Mouse (Mus musculus) C2C12 (cell line): ENCODE measurements around the gene Gas8. TPM values are rescaled to one million over a fixed set of nuclear protein-coding genes. Genes with fewer than 3 reads are reported as not detected.
"Not testable (repeated sequence)": the region's sequence is repeated elsewhere in the genome, so short reads cannot be mapped to it uniquely, and the experiment has no call there.

ENCODE experiments used
- H3K27me3 ChIP-seq: one replicate; pipeline ENCODE4 v1.6.1; 2011; ENCODE audit not compliant: control insufficient read depth, insufficient read depth, insufficient read length
- H3K36me3 ChIP-seq: one replicate; pipeline ENCODE4 v1.6.1; 2011; ENCODE audit not compliant: control insufficient read depth, insufficient read depth
- H3K4me3 ChIP-seq: one replicate; pipeline ENCODE4 v1.5.1; 2011; ENCODE audit warnings: mild to moderate bottlenecking, control low read depth; ENCODE audit not compliant: poor library complexity, insufficient read depth, severe bottlenecking
- H3K79me2 ChIP-seq: one replicate; pipeline ENCODE4 v1.6.1; 2011; ENCODE audit not compliant: control insufficient read depth, insufficient read depth
- H3K79me3 ChIP-seq: one replicate; pipeline ENCODE4 v1.6.1; 2011; ENCODE audit warnings: low read depth, control low read depth
- H3ac ChIP-seq: one replicate; pipeline ENCODE3; 2011; ENCODE audit warnings: low read depth; ENCODE audit not compliant: control insufficient read depth, insufficient read length
- CEBPB ChIP-seq: IDR thresholded peaks from one replicate; pipeline ENCODE4 v1.6.1; 2011; ENCODE audit warnings: low read depth, mild to moderate bottlenecking, control low read depth, moderate library complexity
- CTCF ChIP-seq: IDR thresholded peaks from one replicate; pipeline ENCODE4 v1.5.1; 2011; ENCODE audit not compliant: control insufficient read depth, insufficient read depth, insufficient read length
- FOSL1 ChIP-seq: IDR thresholded peaks from one replicate; pipeline ENCODE4 v1.8.0; 2011; ENCODE audit warnings: mild to moderate bottlenecking, low read length; ENCODE audit not compliant: poor library complexity, insufficient read depth, severe bottlenecking
- MAX ChIP-seq: IDR thresholded peaks from one replicate; pipeline ENCODE4 v1.6.1; 2011; ENCODE audit warnings: mild to moderate bottlenecking, control low read depth
- MYOD1 ChIP-seq: IDR thresholded peaks from one replicate; pipeline ENCODE4 v1.6.1; 2011; ENCODE audit warnings: low read depth; ENCODE audit not compliant: control insufficient read depth, insufficient read length
- MYOG ChIP-seq: IDR thresholded peaks from one replicate; pipeline ENCODE4 v1.6.1; 2011; ENCODE audit not compliant: control insufficient read depth, insufficient read length; ENCODE audit errors: extremely low read depth
- USF1 ChIP-seq: IDR thresholded peaks from one replicate; pipeline ENCODE4 v1.6.1; 2011; ENCODE audit warnings: low read depth, mild to moderate bottlenecking, control low read depth, moderate library complexity
- polyA plus RNA-seq: library from polyadenylated mRNA; unstranded; fragments of >200 nt; fragmentation: generic; extraction: Trizol; gene quantifications from one replicate; pipeline ENCODE4 v1.2.1, GENCODE M21; 2012; ENCODE audit warnings: missing spikeins

Gene Gas8
- polyA plus RNA-seq, 1 experiment: 29.8 TPM

DNA sequence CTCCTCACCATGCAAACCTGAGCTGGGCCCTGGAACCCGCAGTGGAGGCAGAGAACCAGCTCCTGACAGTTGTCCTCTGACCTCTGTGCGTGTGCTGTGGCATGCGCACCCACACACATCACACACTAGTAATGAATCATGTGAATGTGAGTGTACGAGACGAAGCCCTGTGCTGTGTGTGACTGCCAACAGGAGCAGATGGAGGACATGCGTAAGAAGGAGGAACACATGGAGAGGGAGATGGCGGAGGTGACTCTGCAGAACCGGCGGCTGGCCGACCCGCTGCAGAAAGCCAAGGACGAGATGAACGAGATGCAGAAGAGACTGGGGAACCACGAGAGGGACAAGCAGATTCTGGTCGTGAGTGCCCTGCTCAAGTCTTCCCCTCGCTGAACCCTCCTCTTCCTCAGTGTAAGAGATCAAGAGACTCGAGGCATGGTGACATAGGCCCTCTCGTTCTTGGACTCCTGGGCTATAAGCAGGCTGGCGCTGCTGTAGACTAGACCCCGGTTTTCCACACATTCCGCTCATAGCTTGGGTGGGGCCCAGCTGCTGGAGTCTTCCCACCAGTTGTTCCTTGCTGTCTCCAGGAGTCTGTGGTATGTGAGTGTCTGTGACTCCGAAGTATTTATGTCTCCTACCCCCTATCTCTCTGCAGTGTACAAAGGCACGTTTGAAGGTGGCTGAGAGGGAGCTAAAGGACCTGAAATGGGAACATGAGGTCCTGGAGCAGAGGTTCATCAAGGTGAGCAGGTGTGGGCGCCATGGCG lies 9.3 kb downstream of the Gas8 start:
- Histone ChIP-seq H3K79me2 (no peaks in the 10 kb centered on the region), H3K79me3 (no peaks in the 10 kb centered on the region), H3K36me3 (peaks cover 94% of the 10 kb centered on the region), H3ac (no peak overlapping the region), H3K27me3 (no peaks in the 10 kb centered on the region), H3K4me3 (no peak overlapping the region)
- TF ChIP-seq MYOD1: no peak
- TF ChIP-seq CEBPB: no peak
- no peak for TF ChIP-seq MYOG
- no peak for TF ChIP-seq USF1
- TF ChIP-seq CTCF: no peak
- no peak for TF ChIP-seq FOSL1
- TF ChIP-seq MAX: no peak

- TF ChIP-seq CTCF (no peak), MYOD1 (no peak), CEBPB (no peak), FOSL1 (no peak), USF1 (no peak), MYOG (no peak), MAX (no peak)
- no peaks in the 10 kb centered on the region for H3K79me3 ChIP-seq
- H3ac ChIP-seq: no peak overlapping the region
- peaks cover 35% of the 10 kb centered on the region for H3K36me3 ChIP-seq
- H3K79me2 ChIP-seq: no peaks in the 10 kb centered on the region
- H3K4me3 ChIP-seq: no peak overlapping the region
- no peaks in the 10 kb centered on the region for H3K27me3 ChIP-seq
Measured at GRCm38 (mm10) chr8:123536242-123536989, 17.8 kb downstream of the Gas8 start.

DNA sequence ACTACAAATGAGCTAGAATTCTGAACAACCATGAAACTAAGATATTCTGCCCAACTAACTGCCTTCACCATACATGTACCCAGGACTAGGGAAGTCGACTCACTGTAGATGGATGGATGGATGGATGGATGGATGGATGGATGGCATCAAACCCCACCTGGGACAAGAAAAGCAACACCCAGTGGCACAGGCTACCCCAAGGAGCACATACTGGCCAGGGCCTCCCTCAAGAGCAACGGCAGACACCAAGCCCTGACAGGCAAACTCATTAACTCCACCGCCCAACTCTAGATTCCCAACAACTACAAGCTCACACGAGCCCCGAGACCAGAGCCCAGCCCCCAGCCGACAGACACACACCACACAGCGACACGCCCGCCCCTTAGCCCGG lies 18.4 kb downstream of the Gas8 start:
- Histone ChIP-seq H3K4me3 (no peak overlapping the region), H3K79me2 (no peaks in the 10 kb centered on the region), H3K36me3 (peaks cover 29% of the 10 kb centered on the region), H3K79me3 (no peaks in the 10 kb centered on the region), H3K27me3 (no peaks in the 10 kb centered on the region), H3ac (no peak overlapping the region)
- TF ChIP-seq CEBPB (no peak), MYOG (no peak), USF1 (no peak), CTCF (no peak), MAX (no peak), FOSL1 (no peak), MYOD1 (no peak)

- not testable (repeated sequence) for H3K79me3 ChIP-seq, H3ac ChIP-seq, H3K27me3 ChIP-seq, H3K4me3 ChIP-seq, H3K79me2 ChIP-seq
- peaks cover 22% of the 10 kb centered on the region for H3K36me3 ChIP-seq
Measured at GRCm38 (mm10) chr8:123537641-123538040, 19.0 kb downstream of the Gas8 start.

GRCm38 (mm10) chr8:123564221-123564620 lies 45.6 kb downstream of the Gas8 start:
- not testable (repeated sequence) for H3K27me3 ChIP-seq, H3K79me3 ChIP-seq, H3K4me3 ChIP-seq, H3K79me2 ChIP-seq, H3ac ChIP-seq, H3K36me3 ChIP-seq

DNA sequence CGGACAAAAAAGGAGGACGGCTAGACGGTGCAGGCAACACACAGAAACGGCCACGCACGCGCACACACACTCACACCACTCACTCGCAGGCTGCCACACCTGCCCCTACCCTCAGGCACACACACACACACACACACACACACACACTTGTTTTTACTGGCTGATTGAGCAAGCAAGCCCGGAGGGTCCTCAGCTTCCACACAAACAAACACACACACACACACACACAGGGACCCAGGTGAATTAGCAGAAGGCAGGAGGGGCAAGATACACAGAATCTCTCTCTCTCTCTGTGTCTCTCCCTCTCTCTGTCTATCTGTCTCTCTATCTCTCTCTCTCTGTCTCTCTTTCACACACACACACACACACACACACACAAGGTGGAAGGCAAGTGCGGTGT lies 56.8 kb downstream of the Gas8 start:
- not testable (repeated sequence) for H3K36me3 ChIP-seq, H3K27me3 ChIP-seq, H3K79me2 ChIP-seq, H3K4me3 ChIP-seq, H3K79me3 ChIP-seq, H3ac ChIP-seq

Other genes with a start within 250 kb of the Gas8 start
- gene Fanca, start 200.3 kb upstream of the Gas8 start, polyA plus RNA-seq: 14.0 TPM
- 5.1 TPM for gene Spire2, start 186.1 kb upstream of the Gas8 start, polyA plus RNA-seq
- gene Tcf25, start 145.1 kb upstream of the Gas8 start, polyA plus RNA-seq: 128 TPM
- 0.01 TPM for gene Mc1r, start 111.7 kb upstream of the Gas8 start, polyA plus RNA-seq
- 140 TPM for gene Tubb3, start 107.4 kb upstream of the Gas8 start, polyA plus RNA-seq
- gene Def8, start 95.3 kb upstream of the Gas8 start, polyA plus RNA-seq: 23.9 TPM
- 35.9 TPM for gene Afg3l1, start 40.9 kb upstream of the Gas8 start, polyA plus RNA-seq
- gene Dbndd1, start 3.4 kb upstream of the Gas8 start, polyA plus RNA-seq: 1.5 TPM
- gene Rhou, start 135.1 kb downstream of the Gas8 start, polyA plus RNA-seq: 22.7 TPM